Mouse (Mus musculus) ES-Bruce4 (cell line): ENCODE measurements around the gene Galr2.

Experiments used
- CTCF ChIP-seq: IDR thresholded peaks from one replicate; pipeline ENCODE4 v1.8.1; 2011; ENCODE audit warnings: low read depth, low read length
- EP300 ChIP-seq: IDR thresholded peaks from 2 replicates; pipeline ENCODE4 v1.6.1; 2011; ENCODE audit warnings: low read depth, low read length; ENCODE audit not compliant: insufficient read depth
- POLR2A ChIP-seq: IDR thresholded peaks from one replicate; pipeline ENCODE4 v1.8.1; 2011; ENCODE audit warnings: low read length; ENCODE audit not compliant: insufficient read depth

- TF ChIP-seq CTCF: no peak
- TF ChIP-seq POLR2A: no peak
- no peak for TF ChIP-seq EP300
These were observed 14.9 kb upstream of the Galr2 start for GRCm38 (mm10) chr11:116265850-116266249.
